Mouse (Mus musculus): ENCODE measurements around the gene Olfr467. TPM values are rescaled to one million over a fixed set of nuclear protein-coding genes. Genes with fewer than 3 reads are reported as not detected.

Olfr467 gene
- not detected in 2 replicates for polyA plus RNA-seq (2012; rRNA removed)
- polyA plus RNA-seq (2014; fragmentation: Nextera tagmentation; extraction: Ambion mirVana): not detected in 2 replicates

GRCm38 (mm10) chr7:107811963-107812362 lies at the start of gene Olfr467:
Gene Olfr467 (plus strand): TSS chr7:107812263.
- no peak within 1 kb of the TSS for H3K9ac ChIP-seq (ENCODE audit: low read depth, low read length, severe bottlenecking)
- H3K4me3 ChIP-seq (replicated peaks; ENCODE audit: low read length): no peak within 1 kb of the TSS
- DNase-seq (ENCODE audit: low spot score) (no peak), ATAC-seq (ENCODE audit: low FRiP score, low read depth) (no peak)
- H3K36me3 ChIP-seq (ENCODE audit: control insufficient read depth, insufficient read depth, low read length): no peaks in the 10 kb centered on the region
- no peaks in the 10 kb centered on the region for H3K9me3 ChIP-seq (ENCODE audit: control insufficient read depth, low read length)
- no peak within 1 kb of the TSS for H3K4me2 ChIP-seq (replicated peaks; ENCODE audit: low read depth, low read length, severe bottlenecking)
- H3K4me1 ChIP-seq (ENCODE audit: control insufficient read depth, insufficient read depth, low read length): no peaks in the 10 kb centered on the region
- H3K27me3 ChIP-seq (ENCODE audit: control insufficient read depth, insufficient read depth, low read length): no peaks in the 10 kb centered on the region
- no peak for TF ChIP-seq POLR2A (IDR thresholded peaks at IDR 0.05; ENCODE audit: borderline replicate concordance, extremely low read depth, insufficient read depth, insufficient read length)
- no peak within 1 kb of the TSS for H3K27ac ChIP-seq (replicated peaks; ENCODE audit: low read depth, low read length)

- H3K4me1 ChIP-seq (ENCODE audit: control insufficient read depth, insufficient read depth, low read length): no peaks in the 10 kb centered on the region
- H3K9me3 ChIP-seq (ENCODE audit: control insufficient read depth, low read length): no peaks in the 10 kb centered on the region
- no peak overlapping the region for H3K4me2 ChIP-seq (replicated peaks; ENCODE audit: low read depth, low read length, severe bottlenecking)
- no peak overlapping the region for H3K27ac ChIP-seq (replicated peaks; ENCODE audit: low read depth, low read length)
- TF ChIP-seq POLR2A (IDR thresholded peaks at IDR 0.05; ENCODE audit: borderline replicate concordance, extremely low read depth, insufficient read depth, insufficient read length): no peak
- no peak for ATAC-seq (ENCODE audit: low FRiP score, low read depth)
- H3K9ac ChIP-seq (ENCODE audit: low read depth, low read length, severe bottlenecking): no peak overlapping the region
- no peak overlapping the region for H3K4me3 ChIP-seq (replicated peaks; ENCODE audit: low read length)
- H3K27me3 ChIP-seq (ENCODE audit: control insufficient read depth, insufficient read depth, low read length): no peaks in the 10 kb centered on the region
- no peak for DNase-seq (ENCODE audit: low spot score)
- no peaks in the 10 kb centered on the region for H3K36me3 ChIP-seq (ENCODE audit: control insufficient read depth, insufficient read depth, low read length)
- WGBS: 72% methylated on average over 6 of the region's 6 CpGs
These were observed 41.3 kb upstream of the Olfr467 start for GRCm38 (mm10) chr7:107770812-107771211.

- TF ChIP-seq POLR2A (IDR thresholded peaks at IDR 0.05; ENCODE audit: borderline replicate concordance, extremely low read depth, insufficient read depth, insufficient read length): no peak
- H3K36me3 ChIP-seq (ENCODE audit: control insufficient read depth, insufficient read depth, low read length): no peaks in the 10 kb centered on the region
- H3K4me1 ChIP-seq (ENCODE audit: control insufficient read depth, insufficient read depth, low read length): no peaks in the 10 kb centered on the region
- H3K27ac ChIP-seq (replicated peaks; ENCODE audit: low read depth, low read length): no peak overlapping the region
- H3K9ac ChIP-seq (ENCODE audit: low read depth, low read length, severe bottlenecking): no peak overlapping the region
- no peak overlapping the region for H3K4me2 ChIP-seq (replicated peaks; ENCODE audit: low read depth, low read length, severe bottlenecking)
- H3K27me3 ChIP-seq (ENCODE audit: control insufficient read depth, insufficient read depth, low read length): no peaks in the 10 kb centered on the region
- DNase-seq (ENCODE audit: low spot score): no peak
- H3K9me3 ChIP-seq (ENCODE audit: control insufficient read depth, low read length): no peaks in the 10 kb centered on the region
- WGBS: 94% methylated on average over 1 of the region's 1 CpGs
- H3K4me3 ChIP-seq (replicated peaks; ENCODE audit: low read length): no peak overlapping the region
- ATAC-seq (ENCODE audit: low FRiP score, low read depth): no peak
These were observed 33.8 kb upstream of the Olfr467 start for GRCm38 (mm10) chr7:107778216-107778615.

- TF ChIP-seq POLR2A (IDR thresholded peaks at IDR 0.05; ENCODE audit: borderline replicate concordance, extremely low read depth, insufficient read depth, insufficient read length): no peak
- no peaks in the 10 kb centered on the region for H3K36me3 ChIP-seq (ENCODE audit: control insufficient read depth, insufficient read depth, low read length)
- no peak overlapping the region for H3K27ac ChIP-seq (replicated peaks; ENCODE audit: low read depth, low read length)
- H3K4me3 ChIP-seq (replicated peaks; ENCODE audit: low read length): no peak overlapping the region
- no peak for ATAC-seq (ENCODE audit: low FRiP score, low read depth)
- no peak overlapping the region for H3K9ac ChIP-seq (ENCODE audit: low read depth, low read length, severe bottlenecking)
- no peaks in the 10 kb centered on the region for H3K4me1 ChIP-seq (ENCODE audit: control insufficient read depth, insufficient read depth, low read length)
- H3K4me2 ChIP-seq (replicated peaks; ENCODE audit: low read depth, low read length, severe bottlenecking): no peak overlapping the region
- 40% methylated on average over 4 of the region's 4 CpGs for WGBS
- H3K27me3 ChIP-seq (ENCODE audit: control insufficient read depth, insufficient read depth, low read length): no peaks in the 10 kb centered on the region
- no peak for DNase-seq (ENCODE audit: low spot score)
- H3K9me3 ChIP-seq (ENCODE audit: control insufficient read depth, low read length): no peaks in the 10 kb centered on the region
These were observed 32.5 kb upstream of the Olfr467 start for GRCm38 (mm10) chr7:107779611-107780010.

- TF ChIP-seq POLR2A (IDR thresholded peaks at IDR 0.05; ENCODE audit: borderline replicate concordance, extremely low read depth, insufficient read depth, insufficient read length): no peak
- H3K4me1 ChIP-seq (ENCODE audit: control insufficient read depth, insufficient read depth, low read length): no peaks in the 10 kb centered on the region
- 51% methylated on average over 3 of the region's 3 CpGs for WGBS
- no peak for ATAC-seq (ENCODE audit: low FRiP score, low read depth)
- H3K27me3 ChIP-seq (ENCODE audit: control insufficient read depth, insufficient read depth, low read length): no peaks in the 10 kb centered on the region
- peak; percentile 58 for DNase-seq (ENCODE audit: low spot score)
- no peak overlapping the region for H3K4me3 ChIP-seq (replicated peaks; ENCODE audit: low read length)
- no peaks in the 10 kb centered on the region for H3K9me3 ChIP-seq (ENCODE audit: control insufficient read depth, low read length)
- no peaks in the 10 kb centered on the region for H3K36me3 ChIP-seq (ENCODE audit: control insufficient read depth, insufficient read depth, low read length)
- no peak overlapping the region for H3K9ac ChIP-seq (ENCODE audit: low read depth, low read length, severe bottlenecking)
- H3K27ac ChIP-seq (replicated peaks; ENCODE audit: low read depth, low read length): no peak overlapping the region
- H3K4me2 ChIP-seq (replicated peaks; ENCODE audit: low read depth, low read length, severe bottlenecking): no peak overlapping the region
These were observed 24.0 kb upstream of the Olfr467 start for GRCm38 (mm10) chr7:107787977-107788620.
